Mouse (Mus musculus) embryonic facial prominence, embryonic 13.5 days (tissue): Measurements from ENCODE around the gene Gm26602. TPM values are rescaled to one million over a fixed set of nuclear protein-coding genes. Genes with fewer than 3 reads are reported as not detected.

Experiments
- ATAC-seq: fragments of 200-750 bp; cut with Nextera tagmentation; 2 replicates; pipeline ENCODE4 v1.8.0; 2017; ENCODE audit warnings: low read depth; ENCODE audit not compliant: insufficient number of reproducible peaks, insufficient read depth, low FRiP score, low TSS enrichment
- H3K27ac ChIP-seq: fragments of 300-500 bp; sonication (generic); 2 replicates; pipeline ENCODE4 v1.5.1; 2015; ENCODE audit warnings: moderate library complexity, mild to moderate bottlenecking, inconsistent platforms
- H3K27me3 ChIP-seq: fragments of 300-500 bp; sonication (generic); 2 replicates; pipeline ENCODE4 v1.6.1; 2015; ENCODE audit warnings: mild to moderate bottlenecking, inconsistent platforms
- H3K36me3 ChIP-seq: fragments of 300-500 bp; sonication (generic); 2 replicates; pipeline ENCODE4 v1.6.1; 2015; ENCODE audit warnings: mild to moderate bottlenecking, inconsistent platforms
- H3K4me1 ChIP-seq: fragments of 300-500 bp; sonication (generic); 2 replicates; pipeline ENCODE4 v1.6.1; 2015; ENCODE audit warnings: inconsistent platforms
- H3K4me2 ChIP-seq: fragments of 300-500 bp; sonication (generic); 2 replicates; pipeline ENCODE4 v1.6.1; 2015; ENCODE audit warnings: moderate library complexity, mild to moderate bottlenecking, inconsistent platforms
- H3K4me3 ChIP-seq: fragments of 300-500 bp; sonication (generic); 2 replicates; pipeline ENCODE4 v1.5.1; 2015; ENCODE audit warnings: mild to moderate bottlenecking, inconsistent platforms
- H3K9ac ChIP-seq: fragments of 300-500 bp; sonication (generic); 2 replicates; pipeline ENCODE4 v1.6.1; 2015; ENCODE audit warnings: mild to moderate bottlenecking, inconsistent platforms
- H3K9me3 ChIP-seq: fragments of 300-500 bp; sonication (generic); 2 replicates; pipeline ENCODE4 v1.6.1; 2016; ENCODE audit warnings: inconsistent platforms
- WGBS: fragments of 180-500 bp; shearing (Covaris S2); methylation state at CpG from one replicate; pipeline ENCODE4 v1.1.7; 2015; ENCODE audit warnings: mixed read lengths; 5-methylcytosine and 5-hydroxymethylcytosine counted together
- polyA plus RNA-seq: library from polyadenylated mRNA; unstranded; fragments of >200 nt; fragmentation: Nextera tagmentation; extraction: Ambion mirVana; gene quantifications from 2 replicates; pipeline ENCODE4 v1.2.1, GENCODE M21; 2015

Gene Gm26602
- polyA plus RNA-seq, 1 experiment from 2014 or later = 29.9 TPM

DNA sequence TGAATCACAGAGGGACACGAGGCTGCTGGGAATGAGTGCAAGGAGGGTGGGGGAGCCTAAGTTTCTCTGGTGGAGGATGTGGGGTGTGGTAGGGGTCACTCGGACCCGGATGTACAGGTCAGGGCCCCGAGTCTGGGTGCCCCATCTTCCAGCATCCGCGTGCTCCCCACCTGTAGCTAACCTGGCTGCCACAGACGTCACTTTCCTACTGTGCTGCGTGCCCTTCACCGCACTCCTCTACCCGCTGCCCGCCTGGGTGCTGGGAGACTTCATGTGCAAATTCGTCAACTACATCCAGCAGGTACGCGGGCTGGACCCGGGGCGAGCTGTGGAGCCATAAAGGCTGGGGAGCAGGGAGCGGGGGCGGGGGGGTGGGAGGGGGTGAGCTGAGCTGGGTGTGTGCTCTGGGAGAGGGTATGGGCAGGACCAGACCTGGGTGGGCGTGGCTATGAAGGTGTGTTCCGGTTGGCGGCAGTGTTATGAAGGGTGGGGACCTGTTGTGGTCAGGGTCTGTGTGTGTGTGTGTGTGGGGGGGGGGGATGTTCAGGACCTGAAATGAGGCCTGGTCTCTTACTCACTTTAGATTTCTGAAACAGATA lies 8.7 kb downstream of the Gm26602 start:
- peak overlapping the region; percentile 32; the same call in 1 of the 2 replicates for H3K9ac ChIP-seq
- peak overlapping the region; percentile 48 for H3K4me2 ChIP-seq
- H3K4me1 ChIP-seq = peaks cover 56% of the 10 kb centered on the region
- no peaks in the 10 kb centered on the region for H3K36me3 ChIP-seq
- ATAC-seq = no peak
- WGBS = 4% methylated on average over 20 of the region's 21 CpGs
- H3K27me3 ChIP-seq = peaks cover 72% of the 10 kb centered on the region
- H3K9me3 ChIP-seq = no peaks in the 10 kb centered on the region
- H3K27ac ChIP-seq = no peak overlapping the region
- H3K4me3 ChIP-seq = peak overlapping the region; percentile 26

DNA sequence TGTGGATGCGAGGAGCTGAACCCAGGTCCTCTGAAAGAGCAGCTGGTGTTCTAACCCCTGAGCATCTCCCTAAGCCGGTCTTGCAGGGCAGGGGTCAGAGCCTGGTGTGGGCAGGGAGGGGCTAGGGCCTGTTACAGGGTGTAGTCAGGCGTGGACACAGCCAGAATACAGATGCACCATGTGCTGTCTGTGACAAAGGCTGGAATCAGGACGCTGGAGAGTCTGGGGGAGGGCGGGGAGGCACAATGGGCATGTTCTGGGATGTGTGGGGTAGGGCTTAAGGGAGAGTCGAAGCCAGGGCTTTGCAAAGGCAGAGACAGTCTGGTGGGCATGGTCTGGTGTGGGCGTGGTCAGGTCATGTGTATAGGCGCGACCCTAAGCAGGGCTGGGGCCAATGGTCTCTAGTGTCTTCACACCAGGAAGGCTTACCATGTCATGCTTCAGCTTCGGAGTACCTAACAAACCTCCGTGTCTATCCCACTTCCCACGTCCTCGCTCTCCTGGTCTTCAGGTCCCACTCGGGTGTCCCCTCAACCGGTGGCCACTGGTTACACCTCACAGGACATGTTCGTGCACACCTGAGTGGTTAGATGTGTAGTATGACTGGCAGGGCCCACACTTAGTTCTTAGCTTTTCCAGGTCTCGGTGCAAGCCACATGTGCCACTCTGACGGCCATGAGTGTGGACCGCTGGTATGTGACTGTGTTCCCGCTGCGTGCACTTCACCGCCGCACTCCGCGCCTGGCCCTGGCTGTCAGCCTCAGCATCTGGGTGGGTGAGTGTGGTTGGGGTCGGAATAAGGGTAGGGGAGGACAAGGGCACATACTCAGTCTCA lies 9.6 kb downstream of the Gm26602 start:
- ATAC-seq = 0 out of 2 replicates have a peak, but pooled peaks have one; percentile 8
- Histone ChIP-seq H3K9ac (no peak overlapping the region), H3K9me3 (no peaks in the 10 kb centered on the region), H3K36me3 (no peaks in the 10 kb centered on the region), H3K27ac (no peak overlapping the region), H3K4me2 (peak overlapping the region; percentile 56), H3K27me3 (peaks cover 73% of the 10 kb centered on the region), H3K4me1 (peaks cover 52% of the 10 kb centered on the region), H3K4me3 (peak overlapping the region; percentile 33)
- 15% methylated on average over 26 of the region's 26 CpGs for WGBS

DNA sequence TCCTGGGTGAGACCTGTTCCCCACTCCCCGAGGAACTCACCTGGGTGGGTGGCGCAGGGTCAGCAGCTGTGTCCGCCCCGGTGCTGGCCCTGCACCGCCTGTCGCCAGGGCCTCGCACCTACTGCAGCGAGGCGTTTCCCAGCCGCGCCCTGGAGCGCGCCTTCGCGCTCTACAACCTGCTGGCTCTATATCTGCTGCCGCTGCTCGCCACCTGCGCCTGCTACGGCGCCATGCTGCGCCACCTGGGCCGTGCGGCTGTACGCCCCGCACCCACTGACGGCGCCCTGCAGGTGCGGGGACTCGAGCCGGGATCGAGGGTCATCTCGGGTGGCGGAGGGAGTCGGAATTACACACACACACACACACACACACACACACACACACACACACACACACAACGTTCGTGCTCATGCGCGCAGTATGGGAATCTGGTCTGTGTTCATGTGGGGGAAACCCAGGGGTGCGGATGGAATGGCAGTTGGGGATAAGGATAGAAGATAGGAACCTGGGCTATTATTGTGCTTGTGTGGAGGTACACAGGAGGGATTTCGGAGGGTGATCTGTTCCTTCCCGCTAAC lies 10.4 kb downstream of the Gm26602 start, which contains the start of gene R3hdm4:
TSS of gene R3hdm4 (minus strand) at position 251 of the 578 bp plus-strand sequence.
- no peak; the same call in 1 of the 2 replicates for ATAC-seq
- Histone ChIP-seq H3K27ac (no peak within 1 kb of the TSS), H3K36me3 (no peaks in the 10 kb centered on the region), H3K9me3 (no peaks in the 10 kb centered on the region), H3K9ac (peak within 1 kb of the TSS; percentile 62), H3K4me2 (peak within 1 kb of the TSS; percentile 56), H3K4me1 (peaks cover 50% of the 10 kb centered on the region), H3K4me3 (peak within 1 kb of the TSS; percentile 33), H3K27me3 (peaks cover 73% of the 10 kb centered on the region)
- WGBS = 4% methylated on average over 41 of the region's 41 CpGs

DNA sequence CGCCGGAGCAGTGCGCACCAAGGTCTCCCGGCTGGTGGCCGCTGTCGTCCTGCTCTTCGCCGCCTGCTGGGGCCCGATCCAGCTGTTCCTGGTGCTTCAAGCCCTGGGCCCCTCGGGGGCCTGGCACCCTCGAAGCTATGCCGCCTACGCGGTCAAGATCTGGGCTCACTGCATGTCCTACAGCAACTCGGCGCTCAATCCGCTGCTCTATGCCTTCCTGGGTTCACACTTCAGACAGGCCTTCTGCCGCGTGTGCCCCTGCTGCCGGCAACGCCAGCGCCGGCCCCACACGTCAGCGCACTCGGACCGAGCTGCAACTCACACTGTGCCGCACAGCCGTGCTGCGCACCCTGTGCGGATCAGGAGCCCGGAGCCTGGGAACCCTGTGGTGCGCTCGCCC lies 10.9 kb downstream of the Gm26602 start:
- Histone ChIP-seq H3K36me3 (no peaks in the 10 kb centered on the region), H3K4me2 (peak overlapping the region; percentile 56), H3K27ac (no peak overlapping the region), H3K4me3 (peak overlapping the region; percentile 33), H3K9me3 (no peaks in the 10 kb centered on the region), H3K27me3 (peaks cover 73% of the 10 kb centered on the region), H3K9ac (peak overlapping the region; percentile 62), H3K4me1 (peaks cover 53% of the 10 kb centered on the region)
- no peak for ATAC-seq
- WGBS = 1% methylated on average over 34 of the region's 34 CpGs

DNA sequence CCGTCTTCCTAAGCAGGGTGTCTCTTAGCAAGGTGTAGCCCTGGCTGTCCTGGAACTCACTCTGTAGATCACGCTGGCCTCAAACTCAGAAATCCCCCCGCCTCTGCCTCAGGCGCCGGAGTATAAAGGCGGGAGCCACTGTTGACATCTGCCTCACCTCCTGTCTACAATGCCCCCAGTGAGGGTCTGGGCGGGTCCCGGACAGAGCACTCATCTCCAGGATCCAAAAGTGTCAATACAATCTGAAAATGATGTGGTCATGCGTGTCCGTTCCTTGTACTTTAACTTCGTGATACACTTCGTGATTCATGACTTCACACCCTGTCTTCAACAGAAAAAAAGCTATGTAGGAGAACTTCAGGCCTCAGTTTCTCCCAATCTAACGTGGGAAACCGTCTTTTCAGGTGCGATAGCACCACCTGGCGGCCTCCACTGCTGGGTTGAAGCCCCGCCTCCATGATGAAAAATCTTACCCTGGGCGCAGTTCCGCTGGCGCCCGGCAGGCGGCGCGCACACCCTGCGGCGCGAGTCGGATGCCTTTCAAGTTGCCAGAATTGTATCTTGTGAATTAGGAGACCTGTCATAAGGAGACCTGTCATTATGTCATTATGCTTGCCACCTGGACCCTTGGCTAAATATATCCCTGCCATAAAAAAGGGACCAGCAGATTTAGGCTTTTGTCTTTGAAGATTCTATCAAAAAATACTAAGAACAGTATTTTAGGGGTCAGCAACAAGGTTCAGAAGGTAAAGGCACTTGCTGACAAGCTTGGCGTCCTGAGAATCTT lies 14.5 kb downstream of the Gm26602 start:
- H3K27ac ChIP-seq = peak overlapping the region; percentile 98
- no peak overlapping the region for H3K9ac ChIP-seq
- ATAC-seq = no peak
- H3K4me1 ChIP-seq = peaks cover 47% of the 10 kb centered on the region
- H3K9me3 ChIP-seq = no peaks in the 10 kb centered on the region
- no peaks in the 10 kb centered on the region for H3K36me3 ChIP-seq
- peak overlapping the region; percentile 89 for H3K4me2 ChIP-seq
- peaks cover 42% of the 10 kb centered on the region for H3K27me3 ChIP-seq
- H3K4me3 ChIP-seq = peak overlapping the region; percentile 95
- WGBS = 11% methylated on average over 29 of the region's 29 CpGs

DNA sequence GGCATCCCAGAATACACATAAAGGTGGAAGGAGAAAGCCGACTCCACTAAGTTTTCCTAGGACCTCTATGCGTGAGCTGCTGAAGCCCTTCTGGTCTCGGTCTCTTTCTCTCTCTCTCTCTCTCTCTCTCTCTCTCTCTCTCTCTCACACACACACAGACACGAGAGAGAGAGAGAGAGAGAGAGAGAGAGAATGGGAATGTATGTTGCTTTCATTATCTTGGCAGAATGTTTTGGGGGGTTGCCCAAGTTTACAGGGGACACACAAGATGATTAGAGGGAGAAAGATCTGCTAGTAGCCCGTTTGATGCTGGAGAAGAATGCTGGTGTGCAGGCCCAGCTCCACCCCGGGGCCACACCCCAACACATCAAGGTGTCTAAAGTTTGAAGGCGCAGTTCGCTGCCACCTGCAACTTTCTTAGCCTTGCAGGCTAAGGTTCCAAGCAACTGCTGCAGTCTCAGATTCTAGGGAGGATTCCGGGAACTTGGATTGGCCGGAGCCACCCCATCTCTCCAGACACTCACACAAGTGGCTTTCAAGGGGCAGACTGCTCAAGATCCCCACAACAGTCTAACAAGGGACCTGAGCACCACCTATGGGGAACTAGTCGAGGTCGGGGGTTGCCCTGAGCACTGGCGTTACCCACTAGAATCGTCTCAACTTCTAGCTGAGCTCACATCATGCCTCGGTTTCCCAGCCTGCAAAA lies 15.3 kb downstream of the Gm26602 start:
- peak overlapping the region; percentile 98 for H3K27ac ChIP-seq
- peak overlapping the region; percentile 89 for H3K4me2 ChIP-seq
- ATAC-seq = no peak
- H3K9me3 ChIP-seq = no peaks in the 10 kb centered on the region
- peak overlapping the region; percentile 95 for H3K4me3 ChIP-seq
- peak overlapping the region; percentile 96 for H3K9ac ChIP-seq
- H3K4me1 ChIP-seq = peaks cover 42% of the 10 kb centered on the region
- H3K36me3 ChIP-seq = peaks cover 4% of the 10 kb centered on the region
- H3K27me3 ChIP-seq = peaks cover 35% of the 10 kb centered on the region
- WGBS = 8% methylated on average over 15 of the region's 15 CpGs

DNA sequence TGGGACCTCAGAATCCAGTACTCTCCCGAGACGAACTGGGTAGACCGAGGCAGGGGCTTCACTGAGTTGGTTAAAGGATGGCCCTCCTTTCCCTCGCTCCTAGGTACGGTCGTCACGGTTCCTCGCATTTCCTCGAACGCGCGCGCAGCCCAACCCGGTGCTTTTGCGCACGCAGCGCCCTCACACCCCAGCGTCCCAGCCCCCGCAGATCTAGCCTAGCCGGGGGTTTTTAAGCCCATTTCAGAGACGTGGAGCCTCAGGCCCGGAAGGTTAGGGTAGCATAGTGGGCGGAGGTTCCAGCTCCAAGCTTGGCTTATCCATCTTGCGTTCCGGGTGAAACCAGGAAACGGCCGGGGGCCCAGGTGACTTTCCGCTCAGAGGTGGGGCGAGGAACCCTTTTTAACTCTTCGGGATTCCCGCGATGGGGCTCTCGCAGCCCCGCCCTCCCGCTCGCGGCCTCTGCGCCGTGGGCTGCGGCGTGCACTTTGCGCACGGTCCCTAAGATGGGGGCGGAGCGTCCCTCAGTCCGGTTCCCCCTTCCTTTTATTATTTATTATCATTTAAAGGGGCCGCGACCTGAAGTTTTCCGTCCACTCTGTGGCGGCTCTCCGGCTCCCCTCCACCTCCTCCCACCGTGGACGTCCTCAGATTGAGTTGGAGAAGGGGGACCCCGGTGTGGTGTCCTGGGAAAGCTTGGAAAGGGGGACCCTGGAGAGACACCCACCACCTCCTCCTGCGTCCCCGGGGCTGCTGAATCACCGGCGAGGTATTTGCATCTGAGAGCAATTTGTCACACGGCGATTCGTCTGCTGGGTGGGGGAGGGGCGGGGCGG lies 16.1 kb downstream of the Gm26602 start, which contains the start of gene Arid3a:
TSS of gene Arid3a (plus strand) at position 553 of the 833 bp plus-strand sequence.
- WGBS = 0% methylated on average over 63 of the region's 63 CpGs
- H3K4me1 ChIP-seq = peaks cover 37% of the 10 kb centered on the region
- peak; percentile 70 for ATAC-seq

DNA sequence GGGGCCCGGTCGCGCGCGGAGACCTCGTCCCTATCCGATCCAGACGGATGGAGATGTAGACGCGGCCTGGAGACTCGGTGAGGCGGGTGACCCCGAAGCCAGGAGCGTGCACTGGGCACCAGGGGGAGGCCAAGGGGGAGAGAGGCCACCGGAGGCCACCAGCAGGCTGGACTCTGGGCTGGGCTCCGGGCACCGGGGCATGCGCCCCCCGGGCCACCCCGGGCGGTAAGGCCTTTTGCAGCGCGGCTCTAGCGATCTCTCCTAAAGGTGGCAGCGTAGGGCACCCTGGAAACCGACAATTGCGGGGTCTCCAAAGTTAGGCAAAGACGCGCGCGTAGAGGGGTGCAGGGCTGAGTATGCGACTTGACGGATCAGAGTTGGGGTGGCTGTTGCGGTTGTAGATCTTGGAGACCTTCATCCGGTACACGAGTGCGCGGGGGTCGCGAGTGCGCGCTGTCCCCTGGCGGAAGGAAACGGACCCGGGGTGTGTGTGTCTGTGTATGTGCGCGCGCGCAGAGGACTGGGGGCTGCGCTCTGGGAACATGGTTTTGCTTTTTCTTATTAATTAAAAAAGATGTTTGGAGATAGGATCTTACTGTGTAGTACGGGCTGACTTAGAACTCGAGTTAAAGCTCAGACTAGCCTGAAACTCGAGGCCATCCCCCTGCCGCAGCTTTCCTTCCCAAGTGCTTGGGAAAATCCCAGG lies 16.8 kb downstream of the Gm26602 start:
- 0 out of 2 replicates have a peak, but pooled peaks have one; percentile 8 for ATAC-seq
- Histone ChIP-seq H3K4me1 (peaks cover 43% of the 10 kb centered on the region), H3K4me3 (peak overlapping the region; percentile 95), H3K4me2 (peak overlapping the region; percentile 89), H3K9me3 (no peaks in the 10 kb centered on the region), H3K9ac (peak overlapping the region; percentile 96), H3K27ac (peak overlapping the region; percentile 98), H3K27me3 (peaks cover 20% of the 10 kb centered on the region), H3K36me3 (peaks cover 20% of the 10 kb centered on the region)
- under 1% methylated on average over 53 of the region's 54 CpGs for WGBS

More for the DNA sequence above, 16.1 kb downstream of the Gm26602 start, which contains the start of gene Arid3a:
- Histone ChIP-seq H3K27ac (peak within 1 kb of the TSS; percentile 98), H3K4me2 (peak within 1 kb of the TSS; percentile 89), H3K4me3 (peak within 1 kb of the TSS; percentile 95), H3K9me3 (no peaks in the 10 kb centered on the region), H3K27me3 (peaks cover 27% of the 10 kb centered on the region), H3K36me3 (peaks cover 12% of the 10 kb centered on the region), H3K9ac (peak within 1 kb of the TSS; percentile 96)

DNA sequence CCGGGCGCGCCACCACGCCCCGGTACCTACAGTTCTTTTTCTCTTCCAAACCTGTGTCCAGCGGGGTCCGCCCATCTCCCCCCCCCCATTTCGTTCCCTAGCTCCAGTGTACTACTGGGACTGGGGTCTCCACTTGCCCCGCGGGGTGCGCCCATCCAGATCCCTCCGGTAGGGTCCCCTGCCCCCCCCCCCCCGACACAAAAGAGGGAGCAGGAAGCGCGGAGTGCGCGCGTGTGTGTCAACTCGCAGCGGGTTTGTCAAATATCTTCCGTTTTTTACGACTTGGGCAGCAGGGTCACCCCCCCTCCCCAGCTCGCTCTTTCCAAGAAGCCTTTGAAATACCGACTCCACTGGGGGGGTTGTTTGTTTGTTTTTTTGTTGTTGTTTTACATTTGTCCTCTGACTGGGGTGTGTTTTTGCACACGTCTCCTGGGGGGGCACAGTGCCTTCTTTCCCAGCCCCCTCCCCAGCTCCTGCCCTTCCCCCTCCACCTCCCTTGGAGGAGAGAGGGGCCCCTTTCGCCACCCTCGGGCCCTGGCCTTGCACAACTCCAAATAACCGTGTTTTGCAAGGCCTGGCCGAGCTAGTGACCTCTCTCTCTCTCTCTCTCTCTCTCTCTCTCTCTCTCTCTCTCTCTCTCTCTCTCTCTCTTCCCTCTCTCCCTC lies 17.5 kb downstream of the Gm26602 start:
- WGBS = 0% methylated on average over 24 of the region's 29 CpGs
- no peak for ATAC-seq
- Histone ChIP-seq H3K36me3 (peaks cover 27% of the 10 kb centered on the region), H3K4me1 (peaks cover 50% of the 10 kb centered on the region), H3K4me3 (peak overlapping the region; percentile 95), H3K27ac (peak overlapping the region; percentile 98), H3K27me3 (peaks cover 13% of the 10 kb centered on the region), H3K4me2 (peak overlapping the region; percentile 89), H3K9me3 (no peaks in the 10 kb centered on the region), H3K9ac (peak overlapping the region; percentile 96)
